Mouse (Mus musculus) liver, embryonic 14.5 days (tissue): ENCODE measurements around the gene Amn1. TPM values are rescaled to one million over a fixed set of nuclear protein-coding genes. Genes with fewer than 3 reads are reported as not detected.

ENCODE experiments used
- ATAC-seq: fragments of 200-750 bp; cut with Nextera tagmentation; 2 replicates; pipeline ENCODE4 v1.8.0; 2017; ENCODE audit warnings: moderate number of reproducible peaks, mild to moderate bottlenecking, moderate library complexity; ENCODE audit not compliant: insufficient read depth
- DNase-seq, 3 experiments: peaks; one replicate each; pipeline ENCODE4 v3.0.0-alpha.2; 2012 to 2013; ENCODE audit warnings: low read depth in 3 of 3, low spot score in 3 of 3
- H3K27ac ChIP-seq: fragments of 300-500 bp; sonication (generic); 2 replicates; pipeline ENCODE4 v1.5.1; 2014; ENCODE audit warnings: moderate library complexity, mild to moderate bottlenecking, control low read depth, inconsistent platforms
- H3K27me3 ChIP-seq: fragments of 300-500 bp; sonication (generic); 2 replicates; pipeline ENCODE4 v1.6.1; 2014; ENCODE audit warnings: mild to moderate bottlenecking, low read length, moderate library complexity; ENCODE audit not compliant: control insufficient read depth, insufficient read depth
- H3K36me3 ChIP-seq: fragments of 300-500 bp; sonication (generic); replicated peaks from 2 replicates; pipeline ENCODE4 v1.6.1; 2014; ENCODE audit warnings: low read depth; ENCODE audit not compliant: control insufficient read depth, insufficient read depth
- H3K4me1 ChIP-seq, 2 experiments: fragments of 200-500 bp in 1 of 2; fragments of 300-500 bp in 1 of 2; sonication (generic) in 1 of 2; replicated peaks; 2 replicates each; pipeline ENCODE4 v1.6.1; 2012 to 2014; ENCODE audit warnings: antibody characterized with exemption in 1 of 2, inconsistent platforms in 1 of 2, low read length in 1 of 2; ENCODE audit not compliant: control insufficient read depth in 2 of 2, insufficient read depth in 2 of 2
- H3K4me2 ChIP-seq: fragments of 300-500 bp; sonication (generic); 2 replicates; pipeline ENCODE4 v1.6.1; 2014; ENCODE audit warnings: low read depth, mild to moderate bottlenecking, control low read depth, moderate library complexity
- H3K4me3 ChIP-seq, 2 experiments: fragments of 200-500 bp in 1 of 2; fragments of 300-500 bp in 1 of 2; sonication (generic) in 1 of 2; 2 replicates each; pipeline ENCODE4 v1.5.1; 2012 to 2014; ENCODE audit warnings: low read depth in 2 of 2, low read length in 2 of 2, mild to moderate bottlenecking in 2 of 2, control low read depth in 1 of 2, inconsistent platforms in 1 of 2, moderate library complexity in 1 of 2; ENCODE audit not compliant: insufficient read depth in 1 of 2
- H3K9ac ChIP-seq: fragments of 300-500 bp; sonication (generic); replicated peaks from 2 replicates; pipeline ENCODE4 v1.6.1; 2014; ENCODE audit warnings: mild to moderate bottlenecking, control low read depth, moderate library complexity
- H3K9me3 ChIP-seq: fragments of 300-500 bp; sonication (generic); 2 replicates; pipeline ENCODE4 v1.6.1; 2016; ENCODE audit warnings: low read length, mixed read lengths; ENCODE audit not compliant: control insufficient read depth
- CTCF ChIP-seq: IDR thresholded peaks from 2 replicates; pipeline ENCODE4 v1.5.1; 2016; ENCODE audit warnings: antibody characterized with exemption, low read depth, control low read depth
- EP300 ChIP-seq: IDR thresholded peaks from 2 replicates; pipeline ENCODE4 v1.6.1; 2016; ENCODE audit warnings: antibody characterized with exemption, low read depth
- WGBS: fragments of 180-500 bp; shearing (Covaris S2); extraction: QIAGEN DNeasy Blood & Tissue Kit; methylation state at CpG from one replicate; pipeline ENCODE4 v1.1.7; 2014; ENCODE audit not compliant: insufficient replicate concordance; 5-methylcytosine and 5-hydroxymethylcytosine counted together
- polyA plus RNA-seq, 2 experiments: library from polyadenylated mRNA; depleted of rRNA in 1 of 2; stranded (reverse) in 1 of 2; unstranded in 1 of 2; fragments of >200 nt; fragmentation: Nextera tagmentation in 1 of 2; extraction: Ambion mirVana in 1 of 2; gene quantifications; 2 replicates each; pipeline versions ENCODE4 v1.2.1 to v1.2.3; 2012 to 2014

Gene Amn1
- polyA plus RNA-seq, 2 experiments: 2.9 to 5.2 TPM

DNA sequence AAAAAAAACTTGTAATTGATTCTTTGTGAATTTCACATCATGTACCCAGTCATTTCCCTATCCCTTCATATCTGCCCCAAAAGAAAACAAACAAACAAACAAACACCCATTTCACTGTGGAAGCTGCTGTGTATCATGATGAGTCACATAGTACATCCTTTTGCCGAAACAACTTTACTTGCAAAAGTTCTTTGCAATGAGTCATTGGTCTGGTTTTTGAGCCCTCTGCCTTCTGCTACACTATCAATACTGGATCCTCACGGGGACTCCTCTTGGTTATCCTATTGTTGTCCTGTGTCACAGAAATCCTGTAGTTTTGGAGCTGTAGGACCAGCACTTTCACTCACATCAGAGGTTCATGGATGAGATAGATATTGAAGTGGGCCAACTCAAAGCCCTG is 79.6 kb downstream of the Amn1 start:
- WGBS: 45% methylated on average over 2 of the region's 2 CpGs
- H3K4me2 ChIP-seq: no peak overlapping the region
- H3K9me3 ChIP-seq: no peaks in the 10 kb centered on the region
- H3K9ac ChIP-seq: no peak overlapping the region
- no peaks in the 10 kb centered on the region for H3K4me1 ChIP-seq
- H3K27ac ChIP-seq: no peak overlapping the region
- no peak overlapping the region for H3K4me3 ChIP-seq
- DNase-seq: no peak
- no peak for ATAC-seq
- TF ChIP-seq CTCF (no peak), EP300 (no peak)
- no peaks in the 10 kb centered on the region for H3K36me3 ChIP-seq
- H3K27me3 ChIP-seq: no peaks in the 10 kb centered on the region

- Histone ChIP-seq H3K27ac (no peak overlapping the region), H3K9me3 (no peaks in the 10 kb centered on the region), H3K27me3 (peaks cover 3% of the 10 kb centered on the region), H3K9ac (no peak overlapping the region), H3K4me3 (no peak overlapping the region), H3K4me1 (no peaks in the 10 kb centered on the region), H3K4me2 (no peak overlapping the region), H3K36me3 (no peaks in the 10 kb centered on the region)
- TF ChIP-seq EP300 (no peak), CTCF (no peak)
- no peak for DNase-seq
- WGBS: 47% methylated on average over 3 of the region's 3 CpGs
- ATAC-seq: no peak
Measured at GRCm38 (mm10) chr6:149107615-149108014, 80.9 kb downstream of the Amn1 start.

Other genes with a start within 250 kb of the Amn1 start
- 5.1 and 7.5 TPM in 2 replicates for gene Sinhcaf, start 242.2 kb downstream of the Amn1 start, polyA plus RNA-seq (2012; rRNA removed)
- 15.1 and 16.6 TPM in 2 replicates for gene Sinhcaf, start 242.2 kb downstream of the Amn1 start, polyA plus RNA-seq (2014; fragmentation: Nextera tagmentation; extraction: Ambion mirVana)
- gene Dennd5b, start 87.0 kb downstream of the Amn1 start, polyA plus RNA-seq (2012; rRNA removed): 1.8 and 2.3 TPM in 2 replicates
- 3.1 and 3.3 TPM in 2 replicates for gene Dennd5b, start 87.0 kb downstream of the Amn1 start, polyA plus RNA-seq (2014; fragmentation: Nextera tagmentation; extraction: Ambion mirVana)
- gene Gm10203, start 58.5 kb downstream of the Amn1 start, polyA plus RNA-seq (2012; rRNA removed): not detected in 2 replicates
- gene Gm10203, start 58.5 kb downstream of the Amn1 start, polyA plus RNA-seq (2014; fragmentation: Nextera tagmentation; extraction: Ambion mirVana): not detected in 2 replicates
- gene Etfbkmt, start 48.9 kb downstream of the Amn1 start, polyA plus RNA-seq (2012; rRNA removed): 6.0 and 7.8 TPM in 2 replicates
- 10.7 and 11.6 TPM in 2 replicates for gene Etfbkmt, start 48.9 kb downstream of the Amn1 start, polyA plus RNA-seq (2014; fragmentation: Nextera tagmentation; extraction: Ambion mirVana)
- 3.2 and 5.0 TPM in 2 replicates for gene Resf1, start 120.7 kb upstream of the Amn1 start, polyA plus RNA-seq (2012; rRNA removed)
- 22.3 and 23.6 TPM in 2 replicates for gene Resf1, start 120.7 kb upstream of the Amn1 start, polyA plus RNA-seq (2014; fragmentation: Nextera tagmentation; extraction: Ambion mirVana)
- gene Bicd1, start 220.2 kb upstream of the Amn1 start, polyA plus RNA-seq (2012; rRNA removed): 0.20 and 0.80 TPM in 2 replicates
- gene Bicd1, start 220.2 kb upstream of the Amn1 start, polyA plus RNA-seq (2014; fragmentation: Nextera tagmentation; extraction: Ambion mirVana): 0.32 and 0.75 TPM in 2 replicates